Mouse (Mus musculus) v-Abl transformed pro-B cells (cell line): ENCODE results near the gene Ptgdr.
"Not testable (repeated sequence)": the region's sequence is repeated elsewhere in the genome, so short reads cannot be mapped to it uniquely, and the experiment has no call there.

Experiments used
- in situ Hi-C, 2 experiments: fragments of 400-800 bp; cut with MboI; formaldehyde crosslinking; loops; one replicate each; pipeline ENCODE4 v1.15.1; 2025; ENCODE audit not compliant: unreplicated experiment in 2 of 2

The Ptgdr gene

GRCm38 (mm10) chr14:44858868-44859613 is at the start of gene Ptgdr:
TSS of gene Ptgdr (minus strand) at chr14:44859375.
- in situ Hi-C loops, result no loop called here

GRCm38 (mm10) chr14:44907774-44908173 is 48.6 kb upstream of the Ptgdr start:
- in situ Hi-C loops, result no loop called here

- in situ Hi-C loops, result no loop called here
Measured at GRCm38 (mm10) chr14:44904199-44904598, 45.0 kb upstream of the Ptgdr start.

- in situ Hi-C loops, result not testable (repeated sequence)
Measured at GRCm38 (mm10) chr14:44901735-44902134, 42.6 kb upstream of the Ptgdr start.

- in situ Hi-C loops, result no loop called here
Measured at GRCm38 (mm10) chr14:44891387-44892132, 32.4 kb upstream of the Ptgdr start.

GRCm38 (mm10) chr14:44869686-44870085 is 10.5 kb upstream of the Ptgdr start:
- in situ Hi-C loops, result no loop called here

DNA sequence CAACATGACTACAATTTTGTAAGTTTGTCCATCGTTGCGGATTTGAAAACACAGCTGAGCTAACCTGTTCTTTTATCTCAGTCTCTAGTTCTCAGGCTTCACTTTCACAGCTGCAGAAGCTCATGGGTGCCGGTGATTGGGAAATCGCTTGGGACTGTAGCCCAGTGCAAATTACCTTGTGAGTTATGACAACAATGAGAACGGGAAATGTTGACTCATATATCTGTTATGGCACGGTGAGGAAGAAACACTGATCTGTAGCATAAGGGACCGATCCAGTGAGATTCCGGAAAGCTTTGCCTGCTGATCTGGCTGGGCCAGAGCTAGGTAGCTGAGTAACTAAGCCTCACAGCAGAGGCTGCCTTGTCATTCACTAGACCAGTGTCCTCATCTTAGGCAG is 6.5 kb upstream of the Ptgdr start:
- in situ Hi-C loops, result no loop called here

- in situ Hi-C loops, result no loop called here
Measured at GRCm38 (mm10) chr14:44863086-44863485, 3.9 kb upstream of the Ptgdr start.

GRCm38 (mm10) chr14:44861161-44861560 is 2.0 kb upstream of the Ptgdr start:
- in situ Hi-C loops, result no loop called here

DNA sequence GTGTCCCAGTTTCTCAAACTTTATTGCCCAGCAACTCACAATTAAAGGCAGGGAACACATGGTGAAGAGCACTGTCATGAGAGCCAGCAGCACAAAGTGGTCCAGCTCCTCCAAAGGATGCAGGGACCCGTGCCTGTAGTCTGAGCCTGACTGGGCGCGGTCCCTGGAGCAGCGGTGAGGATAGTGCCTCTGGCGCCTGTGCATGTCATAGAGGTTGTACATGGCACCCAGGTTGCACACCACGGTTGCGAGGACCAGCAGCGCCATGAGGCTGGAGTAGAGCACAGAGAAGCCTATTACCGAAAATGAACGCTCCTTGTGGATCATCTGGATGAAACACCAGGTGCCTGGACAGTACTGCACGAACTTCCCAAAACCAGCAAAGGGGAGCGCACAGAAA is 803 bp downstream of the Ptgdr start:
- in situ Hi-C loops, result no loop called here

DNA sequence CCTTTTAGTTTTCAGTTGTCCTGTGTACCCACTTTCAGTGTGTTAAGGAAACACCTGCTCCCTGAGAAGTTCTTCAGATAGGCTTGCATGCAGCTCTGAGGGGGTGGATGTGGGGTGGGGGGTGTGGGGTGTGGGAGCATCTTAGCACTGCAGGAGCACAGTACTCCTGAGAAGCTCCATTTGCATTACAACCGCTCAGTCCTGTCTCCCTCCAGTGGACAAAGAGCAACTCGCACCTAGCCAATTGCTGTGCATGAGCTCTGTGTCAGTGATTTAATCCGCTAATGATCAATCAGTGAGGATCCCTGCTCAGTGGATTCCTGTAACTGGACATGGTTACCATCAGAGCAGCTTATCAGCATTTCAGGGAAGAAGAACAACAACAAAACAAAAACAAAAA is 8.5 kb downstream of the Ptgdr start:
- in situ Hi-C loops, result not testable (repeated sequence)

DNA sequence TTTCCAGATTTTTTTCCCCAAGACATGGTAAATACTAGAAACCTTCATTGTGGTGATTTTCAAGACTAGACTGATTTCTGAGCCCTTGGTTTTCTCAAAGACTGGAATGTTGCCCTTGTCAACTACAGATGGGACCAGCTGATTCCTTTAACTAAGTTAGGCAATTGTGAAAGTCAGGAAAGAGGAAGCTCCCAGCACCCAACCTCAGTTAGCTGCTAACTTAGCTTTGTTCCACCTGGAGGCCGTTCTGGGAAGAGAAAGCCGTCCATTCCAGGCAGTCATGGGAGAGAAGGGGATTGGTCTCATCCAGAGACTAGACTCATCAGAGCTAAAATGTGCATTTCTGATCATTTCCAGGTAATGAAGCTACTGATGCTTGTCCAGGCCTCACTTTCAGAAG is 11.4 kb downstream of the Ptgdr start:
- in situ Hi-C loops, result no loop called here

DNA sequence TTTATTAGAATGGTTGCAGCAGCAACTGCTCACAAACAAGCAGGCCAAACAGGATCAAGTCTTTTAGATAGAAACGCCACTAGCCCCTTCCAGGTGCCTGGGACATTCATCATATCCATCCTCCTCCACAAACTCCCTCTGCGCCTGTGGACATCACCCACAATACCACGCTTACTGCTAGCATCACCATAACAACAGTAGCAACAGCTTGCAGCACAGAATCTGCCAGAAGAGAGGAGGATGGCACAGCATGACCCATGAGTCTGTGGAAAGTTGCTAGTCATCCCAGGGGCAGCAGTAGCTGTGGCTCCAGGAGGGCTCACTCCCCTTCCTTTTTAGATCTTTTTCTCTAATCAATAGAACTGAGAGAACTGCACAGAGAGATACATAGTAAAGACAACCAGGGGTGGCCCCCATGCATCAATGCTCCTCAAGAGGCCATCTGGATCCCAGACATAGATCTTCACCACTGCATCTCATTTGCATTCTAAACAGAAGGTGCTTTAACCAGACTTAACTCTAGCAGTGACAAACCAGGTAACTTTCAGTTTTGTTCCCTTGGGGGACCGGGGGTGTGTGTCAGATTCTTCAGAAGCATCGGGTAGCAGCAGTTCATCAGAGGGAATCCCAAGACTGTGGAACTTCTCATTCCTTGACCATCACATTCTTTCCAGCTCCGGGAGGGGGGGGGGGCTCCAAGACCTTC is 12.5 kb downstream of the Ptgdr start:
- in situ Hi-C loops, result no loop called here

- in situ Hi-C loops, result no loop called here
Measured at GRCm38 (mm10) chr14:44843768-44844755, 15.1 kb downstream of the Ptgdr start.

DNA sequence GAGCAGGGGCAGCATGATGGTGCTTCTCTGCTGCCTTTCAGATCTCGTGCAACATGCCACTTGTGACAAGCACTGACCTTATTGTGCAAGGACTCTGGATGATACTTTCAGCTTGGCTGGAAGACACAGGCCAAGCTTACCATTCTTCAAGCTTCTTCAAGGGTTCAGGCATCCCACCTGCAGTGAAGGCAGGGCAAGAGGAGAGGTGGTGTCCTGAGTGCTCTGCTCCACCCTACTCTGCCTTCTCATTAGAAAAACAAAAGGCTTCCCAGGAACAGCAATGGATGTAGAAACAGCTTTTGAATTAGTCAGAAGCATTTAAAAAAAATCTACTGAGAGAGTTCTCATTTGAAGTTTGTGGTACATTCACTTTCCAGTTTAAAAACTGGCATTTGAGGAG is 20.5 kb downstream of the Ptgdr start:
- in situ Hi-C loops, result no loop called here

DNA sequence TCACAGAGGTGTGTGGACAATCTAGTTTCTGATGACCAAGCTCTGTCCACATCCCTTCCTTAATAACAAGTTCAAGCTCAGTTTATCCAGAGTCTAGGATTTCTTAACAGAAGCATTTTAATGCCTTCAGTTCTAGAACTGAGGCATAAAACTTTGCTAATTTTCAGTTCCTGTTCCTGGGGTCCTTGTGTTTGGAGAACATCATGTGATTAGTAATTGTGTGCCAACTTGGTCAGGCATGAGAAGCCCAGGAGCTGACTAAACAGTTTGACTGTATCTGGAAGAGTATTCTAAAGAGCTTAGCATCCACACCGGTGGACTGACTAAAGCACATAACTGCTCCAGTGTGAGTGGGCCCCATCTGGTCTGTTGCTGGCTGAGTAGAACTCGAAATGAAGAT is 24.0 kb downstream of the Ptgdr start:
- in situ Hi-C loops, result no loop called here

- in situ Hi-C loops, result not testable (repeated sequence)
Measured at GRCm38 (mm10) chr14:44834134-44834533, 25.0 kb downstream of the Ptgdr start.

DNA sequence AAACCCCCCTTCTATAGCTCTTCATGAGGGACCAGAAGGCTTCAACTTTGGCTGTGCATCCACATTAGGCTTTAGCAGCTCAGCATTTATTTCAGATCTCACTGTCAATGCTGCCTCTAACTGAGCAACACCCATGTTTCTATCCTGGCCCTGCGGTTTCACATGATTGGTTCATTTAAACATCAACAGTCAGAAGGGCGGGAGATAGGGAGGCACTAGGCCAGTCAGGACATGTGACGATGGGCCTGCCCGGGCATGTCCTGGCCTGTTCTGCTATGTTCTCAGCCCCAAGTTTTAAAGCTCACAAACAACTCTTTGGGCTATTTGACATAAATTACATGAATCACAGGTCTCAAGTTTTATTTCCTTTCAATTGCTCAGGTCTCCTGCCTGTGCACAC is 26.1 kb downstream of the Ptgdr start:
- in situ Hi-C loops, result not testable (repeated sequence)

- in situ Hi-C loops, result no loop called here
Measured at GRCm38 (mm10) chr14:44827736-44828135, 31.4 kb downstream of the Ptgdr start.
